Mouse (Mus musculus) cortical plate, adult 2 months (tissue): ENCODE results near the gene Sprr3. TPM values are rescaled to one million over a fixed set of nuclear protein-coding genes. Genes with fewer than 3 reads are reported as not detected.
"Not testable (repeated sequence)": the region's sequence is repeated elsewhere in the genome, so short reads cannot be mapped to it uniquely, and the experiment has no call there.

Experiments used
- H3K27ac ChIP-seq: fragments of 200-500 bp; 2 replicates; pipeline ENCODE4 v1.5.1; 2012; ENCODE audit warnings: low read length, control low read depth, inconsistent platforms; ENCODE audit not compliant: insufficient read depth
- H3K4me1 ChIP-seq: fragments of 200-500 bp; 2 replicates; pipeline ENCODE4 v1.6.1; 2011; ENCODE audit warnings: low read length; ENCODE audit not compliant: control insufficient read depth, insufficient read depth
- H3K4me3 ChIP-seq: fragments of 200-500 bp; 2 replicates; pipeline ENCODE4 v1.5.1; 2011; ENCODE audit warnings: mild to moderate bottlenecking, low read length, control low read depth; ENCODE audit not compliant: insufficient read depth
- CTCF ChIP-seq: fragments of 200-500 bp; IDR thresholded peaks from 2 replicates; pipeline ENCODE4 v1.5.1; 2011; ENCODE audit warnings: mild to moderate bottlenecking, control low read depth, low read length; ENCODE audit not compliant: insufficient read depth; ENCODE audit errors: extremely low read depth
- POLR2A ChIP-seq: fragments of 200-500 bp; IDR thresholded peaks from 2 replicates; pipeline ENCODE4 v1.6.1; 2011; ENCODE audit warnings: mild to moderate bottlenecking, low read length, control low read depth; ENCODE audit not compliant: insufficient read depth; ENCODE audit errors: extremely low read depth
- polyA plus RNA-seq: library from polyadenylated mRNA; depleted of rRNA; stranded (reverse); fragments of >200 nt; gene quantifications from 2 replicates; pipeline ENCODE4 v1.2.3, GENCODE M21; 2012; rRNA removed

Gene Sprr3
- polyA plus RNA-seq = not detected in 2 replicates

GRCm38 (mm10) chr3:92458620-92459019 lies at the start of gene Sprr3:
Gene Sprr3 (minus strand): TSS chr3:92458720.
- no peaks in the 10 kb centered on the region for H3K4me1 ChIP-seq
- H3K27ac ChIP-seq = no peak within 1 kb of the TSS
- no peak for TF ChIP-seq POLR2A
- no peak for TF ChIP-seq CTCF
- no peak within 1 kb of the TSS for H3K4me3 ChIP-seq

- no peak overlapping the region for H3K4me3 ChIP-seq
- no peaks in the 10 kb centered on the region for H3K4me1 ChIP-seq
- TF ChIP-seq CTCF (no peak), POLR2A (no peak)
- no peak overlapping the region for H3K27ac ChIP-seq
These were observed 49.7 kb upstream of the Sprr3 start for GRCm38 (mm10) chr3:92508185-92508584.

GRCm38 (mm10) chr3:92503528-92503927 lies 45.0 kb upstream of the Sprr3 start:
- no peak for TF ChIP-seq CTCF
- TF ChIP-seq POLR2A = no peak
- Histone ChIP-seq H3K4me1 (no peaks in the 10 kb centered on the region), H3K4me3 (no peak overlapping the region), H3K27ac (no peak overlapping the region)

- Histone ChIP-seq H3K4me3 (no peak within 1 kb of the TSS), H3K4me1 (no peaks in the 10 kb centered on the region), H3K27ac (no peak within 1 kb of the TSS)
- TF ChIP-seq POLR2A (no peak), CTCF (no peak)
These were observed 41.9 kb upstream of the Sprr3 start, which contains the start of gene Sprr4 for GRCm38 (mm10) chr3:92500393-92500792. Gene Sprr4 (minus strand): TSS chr3:92500493.

- not testable (repeated sequence) for H3K4me3 ChIP-seq, H3K27ac ChIP-seq
These were observed 31.7 kb upstream of the Sprr3 start for GRCm38 (mm10) chr3:92490262-92490661.

GRCm38 (mm10) chr3:92486307-92486706 lies 27.8 kb upstream of the Sprr3 start:
- TF ChIP-seq CTCF (no peak), POLR2A (no peak)
- Histone ChIP-seq H3K4me3 (no peak overlapping the region), H3K4me1 (no peaks in the 10 kb centered on the region), H3K27ac (no peak overlapping the region)

More at GRCm38 (mm10) chr3:92490262-92490661, 31.7 kb upstream of the Sprr3 start:
- not testable (repeated sequence) for H3K4me1 ChIP-seq

- no peaks in the 10 kb centered on the region for H3K4me1 ChIP-seq
- TF ChIP-seq POLR2A (no peak), CTCF (no peak)
- H3K4me3 ChIP-seq = no peak within 1 kb of the TSS
- H3K27ac ChIP-seq = no peak within 1 kb of the TSS
These were observed 27.3 kb upstream of the Sprr3 start, which contains the start of gene Sprr1a for GRCm38 (mm10) chr3:92485863-92486262. Gene Sprr1a (minus strand): TSS chr3:92485895.

GRCm38 (mm10) chr3:92481249-92481648 lies 22.7 kb upstream of the Sprr3 start:
- H3K27ac ChIP-seq, H3K4me1 ChIP-seq, H3K4me3 ChIP-seq: not testable (repeated sequence)

GRCm38 (mm10) chr3:92470111-92470510 lies 11.6 kb upstream of the Sprr3 start:
- H3K4me3 ChIP-seq = no peak overlapping the region
- TF ChIP-seq POLR2A (no peak), CTCF (no peak)
- H3K4me1 ChIP-seq = no peaks in the 10 kb centered on the region

GRCm38 (mm10) chr3:92467424-92467823 lies 8.9 kb upstream of the Sprr3 start:
- Histone ChIP-seq H3K4me1 (no peaks in the 10 kb centered on the region), H3K4me3 (no peak overlapping the region), H3K27ac (no peak overlapping the region)
- TF ChIP-seq POLR2A (no peak), CTCF (no peak)

More at GRCm38 (mm10) chr3:92470111-92470510, 11.6 kb upstream of the Sprr3 start:
- H3K27ac ChIP-seq = no peak overlapping the region

GRCm38 (mm10) chr3:92466576-92466975 lies 8.1 kb upstream of the Sprr3 start:
- TF ChIP-seq CTCF (no peak), POLR2A (no peak)
- Histone ChIP-seq H3K27ac (no peak overlapping the region), H3K4me1 (no peaks in the 10 kb centered on the region), H3K4me3 (no peak overlapping the region)
